Mouse (Mus musculus): ENCODE data around the gene Ran. TPM values are rescaled to one million over a fixed set of nuclear protein-coding genes. Genes with fewer than 3 reads are reported as not detected.

Gene Ran
- polyA plus RNA-seq, 1 experiment from 2014 or later, result 508 TPM

- H3K4me2 ChIP-seq (ENCODE audit: low read depth, low read length), result no peak overlapping the region
- 78% methylated on average over 3 of the region's 3 CpGs for WGBS
- H3K9me3 ChIP-seq (ENCODE audit: control insufficient read depth, low read length), result no peaks in the 10 kb centered on the region
- no peaks in the 10 kb centered on the region for H3K4me1 ChIP-seq (ENCODE audit: control insufficient read depth, insufficient read depth, low read length)
- no peaks in the 10 kb centered on the region for H3K36me3 ChIP-seq (ENCODE audit: control insufficient read depth, insufficient read depth, low read length)
- H3K4me3 ChIP-seq (ENCODE audit: low read length), result no peak overlapping the region
- no peaks in the 10 kb centered on the region for H3K27me3 ChIP-seq (replicated peaks; ENCODE audit: control insufficient read depth, insufficient read depth, low read length)
- H3K9ac ChIP-seq (ENCODE audit: low read depth, low read length), result no peak overlapping the region
- ATAC-seq, result no peak
- no peak overlapping the region for H3K27ac ChIP-seq (ENCODE audit: low read length)
Measured at GRCm38 (mm10) chr5:129051910-129052309, 32.0 kb downstream of the Ran start.

GRCm38 (mm10) chr5:129052636-129053355, 32.9 kb downstream of the Ran start:
- no peak for ATAC-seq
- Histone ChIP-seq H3K27ac (ENCODE audit: low read length) (no peak overlapping the region), H3K9me3 (ENCODE audit: control insufficient read depth, low read length) (no peaks in the 10 kb centered on the region), H3K4me1 (ENCODE audit: control insufficient read depth, insufficient read depth, low read length) (no peaks in the 10 kb centered on the region), H3K36me3 (ENCODE audit: control insufficient read depth, insufficient read depth, low read length) (no peaks in the 10 kb centered on the region), H3K27me3 (replicated peaks; ENCODE audit: control insufficient read depth, insufficient read depth, low read length) (no peaks in the 10 kb centered on the region; the same call in 1 of the 2 replicates), H3K4me2 (ENCODE audit: low read depth, low read length) (no peak overlapping the region), H3K4me3 (ENCODE audit: low read length) (no peak overlapping the region), H3K9ac (ENCODE audit: low read depth, low read length) (no peak overlapping the region)
- WGBS, result 25% methylated on average over 20 of the region's 20 CpGs

GRCm38 (mm10) chr5:129054675-129055284, 34.9 kb downstream of the Ran start:
- ATAC-seq, result no peak
- H3K27ac ChIP-seq (ENCODE audit: low read length), result no peak overlapping the region
- no peak overlapping the region for H3K4me3 ChIP-seq (ENCODE audit: low read length)

GRCm38 (mm10) chr5:129059116-129059515, 39.2 kb downstream of the Ran start:
- Histone ChIP-seq H3K9me3 (ENCODE audit: control insufficient read depth, low read length) (no peaks in the 10 kb centered on the region), H3K4me2 (ENCODE audit: low read depth, low read length) (no peak overlapping the region), H3K27ac (ENCODE audit: low read length) (no peak overlapping the region), H3K4me1 (ENCODE audit: control insufficient read depth, insufficient read depth, low read length) (0 out of 2 replicates have a peak, but pooled peaks cover 5% of the 10 kb centered on the region), H3K27me3 (replicated peaks; ENCODE audit: control insufficient read depth, insufficient read depth, low read length) (no peaks in the 10 kb centered on the region; the same call in 1 of the 2 replicates), H3K9ac (ENCODE audit: low read depth, low read length) (no peak overlapping the region), H3K36me3 (ENCODE audit: control insufficient read depth, insufficient read depth, low read length) (no peaks in the 10 kb centered on the region), H3K4me3 (ENCODE audit: low read length) (no peak overlapping the region)
- 84% methylated on average over 3 of the region's 3 CpGs for WGBS
- no peak for ATAC-seq

More at GRCm38 (mm10) chr5:129054675-129055284, 34.9 kb downstream of the Ran start:
- H3K36me3 ChIP-seq (ENCODE audit: control insufficient read depth, insufficient read depth, low read length), result no peaks in the 10 kb centered on the region
- H3K9ac ChIP-seq (ENCODE audit: low read depth, low read length), result no peak overlapping the region
- H3K4me1 ChIP-seq (ENCODE audit: control insufficient read depth, insufficient read depth, low read length), result no peaks in the 10 kb centered on the region
- H3K4me2 ChIP-seq (ENCODE audit: low read depth, low read length), result no peak overlapping the region
- no peaks in the 10 kb centered on the region for H3K9me3 ChIP-seq (ENCODE audit: control insufficient read depth, low read length)
- WGBS, result 70% methylated on average over 9 of the region's 9 CpGs
- no peaks in the 10 kb centered on the region; the same call in 1 of the 2 replicates for H3K27me3 ChIP-seq (replicated peaks; ENCODE audit: control insufficient read depth, insufficient read depth, low read length)

- Histone ChIP-seq H3K36me3 (ENCODE audit: control insufficient read depth, insufficient read depth, low read length) (no peaks in the 10 kb centered on the region), H3K4me3 (ENCODE audit: low read length) (no peak overlapping the region), H3K9ac (ENCODE audit: low read depth, low read length) (no peak overlapping the region), H3K27me3 (replicated peaks; ENCODE audit: control insufficient read depth, insufficient read depth, low read length) (no peaks in the 10 kb centered on the region; the same call in 1 of the 2 replicates), H3K27ac (ENCODE audit: low read length) (no peak overlapping the region), H3K4me1 (ENCODE audit: control insufficient read depth, insufficient read depth, low read length) (0 out of 2 replicates have a peak, but pooled peaks cover 5% of the 10 kb centered on the region), H3K9me3 (ENCODE audit: control insufficient read depth, low read length) (no peaks in the 10 kb centered on the region), H3K4me2 (ENCODE audit: low read depth, low read length) (no peak overlapping the region)
- no peak for ATAC-seq
- 23% methylated on average over 13 of the region's 13 CpGs for WGBS
Measured at GRCm38 (mm10) chr5:129061579-129061978, 41.7 kb downstream of the Ran start.

GRCm38 (mm10) chr5:129063037-129063791, 43.3 kb downstream of the Ran start:
- no peaks in the 10 kb centered on the region for H3K9me3 ChIP-seq (ENCODE audit: control insufficient read depth, low read length)
- ATAC-seq, result peak; percentile 52; the same call in 1 of the 2 replicates
- 0 out of 2 replicates have a peak, but pooled peaks cover 8% of the 10 kb centered on the region for H3K4me1 ChIP-seq (ENCODE audit: control insufficient read depth, insufficient read depth, low read length)
- H3K4me2 ChIP-seq (ENCODE audit: low read depth, low read length), result peak overlapping the region; percentile 37
- H3K9ac ChIP-seq (ENCODE audit: low read depth, low read length), result no peak overlapping the region; the same call in 1 of the 2 replicates
- H3K27ac ChIP-seq (ENCODE audit: low read length), result no peak overlapping the region
- H3K36me3 ChIP-seq (ENCODE audit: control insufficient read depth, insufficient read depth, low read length), result no peaks in the 10 kb centered on the region
- no peak overlapping the region; the same call in 1 of the 2 replicates for H3K4me3 ChIP-seq (ENCODE audit: low read length)
- H3K27me3 ChIP-seq (replicated peaks; ENCODE audit: control insufficient read depth, insufficient read depth, low read length), result no peaks in the 10 kb centered on the region
- 9% methylated on average over 21 of the region's 21 CpGs for WGBS

- Histone ChIP-seq H3K4me2 (ENCODE audit: low read depth, low read length) (peak overlapping the region; percentile 37), H3K27ac (ENCODE audit: low read length) (no peak overlapping the region), H3K9me3 (ENCODE audit: control insufficient read depth, low read length) (no peaks in the 10 kb centered on the region), H3K36me3 (ENCODE audit: control insufficient read depth, insufficient read depth, low read length) (no peaks in the 10 kb centered on the region), H3K9ac (ENCODE audit: low read depth, low read length) (no peak overlapping the region), H3K27me3 (replicated peaks; ENCODE audit: control insufficient read depth, insufficient read depth, low read length) (no peaks in the 10 kb centered on the region), H3K4me1 (ENCODE audit: control insufficient read depth, insufficient read depth, low read length) (0 out of 2 replicates have a peak, but pooled peaks cover 8% of the 10 kb centered on the region), H3K4me3 (ENCODE audit: low read length) (no peak overlapping the region; the same call in 1 of the 2 replicates)
- ATAC-seq, result no peak
- 40% methylated on average over 8 of the region's 8 CpGs for WGBS
Measured at GRCm38 (mm10) chr5:129063792-129064087, 43.9 kb downstream of the Ran start.

- no peak for ATAC-seq
- 63% methylated on average over 11 of the region's 11 CpGs for WGBS
- H3K9ac ChIP-seq (ENCODE audit: low read depth, low read length), result no peak overlapping the region
- no peaks in the 10 kb centered on the region for H3K27me3 ChIP-seq (replicated peaks; ENCODE audit: control insufficient read depth, insufficient read depth, low read length)
- no peak overlapping the region for H3K27ac ChIP-seq (ENCODE audit: low read length)
- no peak overlapping the region for H3K4me2 ChIP-seq (ENCODE audit: low read depth, low read length)
- no peak overlapping the region for H3K4me3 ChIP-seq (ENCODE audit: low read length)
- no peaks in the 10 kb centered on the region for H3K9me3 ChIP-seq (ENCODE audit: control insufficient read depth, low read length)
- no peaks in the 10 kb centered on the region for H3K36me3 ChIP-seq (ENCODE audit: control insufficient read depth, insufficient read depth, low read length)
- 0 out of 2 replicates have a peak, but pooled peaks cover 8% of the 10 kb centered on the region for H3K4me1 ChIP-seq (ENCODE audit: control insufficient read depth, insufficient read depth, low read length)
Measured at GRCm38 (mm10) chr5:129064186-129064585, 44.3 kb downstream of the Ran start.

GRCm38 (mm10) chr5:129065301-129065700, 45.4 kb downstream of the Ran start:
- 80% methylated on average over 12 of the region's 12 CpGs for WGBS

More at GRCm38 (mm10) chr5:129065301-129065700, 45.4 kb downstream of the Ran start:
- Histone ChIP-seq H3K27ac (ENCODE audit: low read length) (no peak overlapping the region; the same call in 1 of the 2 replicates), H3K9me3 (ENCODE audit: control insufficient read depth, low read length) (no peaks in the 10 kb centered on the region), H3K9ac (ENCODE audit: low read depth, low read length) (no peak overlapping the region), H3K27me3 (replicated peaks; ENCODE audit: control insufficient read depth, insufficient read depth, low read length) (no peaks in the 10 kb centered on the region), H3K36me3 (ENCODE audit: control insufficient read depth, insufficient read depth, low read length) (no peaks in the 10 kb centered on the region), H3K4me2 (ENCODE audit: low read depth, low read length) (no peak overlapping the region), H3K4me3 (ENCODE audit: low read length) (no peak overlapping the region), H3K4me1 (ENCODE audit: control insufficient read depth, insufficient read depth, low read length) (0 out of 2 replicates have a peak, but pooled peaks cover 8% of the 10 kb centered on the region)
- no peak for ATAC-seq

Measured in intestine, embryonic 16.5 days (tissue).